Mouse (Mus musculus): ENCODE data around the gene Capn7.

DNA sequence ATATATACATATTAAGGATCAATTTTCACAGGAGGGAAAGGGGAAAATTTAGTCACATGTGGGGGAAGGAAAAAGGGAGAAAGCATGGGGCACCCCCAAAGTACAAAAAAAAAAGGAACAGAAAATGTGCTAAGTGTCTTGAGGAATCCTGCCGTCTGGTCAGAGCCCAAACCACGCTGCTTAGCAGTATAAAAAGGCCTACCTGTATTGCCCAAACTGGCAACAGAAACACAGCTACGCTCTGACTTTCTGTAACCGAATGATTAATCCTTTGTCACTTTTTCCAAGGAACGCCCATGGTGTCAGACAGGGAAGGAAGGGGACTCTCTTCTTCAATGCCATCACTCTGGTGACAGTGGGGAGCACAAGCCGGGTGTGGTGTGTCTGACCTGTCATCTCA is 69.2 kb downstream of the Capn7 start:
- no peak for TF ChIP-seq CTCF (IDR thresholded peaks at IDR 0.05; ENCODE audit: control insufficient read depth, insufficient read depth, insufficient read length)
- no peak for TF ChIP-seq MAX (IDR thresholded peaks at IDR 0.05)
- TF ChIP-seq MYOG (IDR thresholded peaks at IDR 0.05; ENCODE audit: control insufficient read depth, extremely low read depth, insufficient read length): no peak
- TF ChIP-seq CEBPB (IDR thresholded peaks at IDR 0.05; ENCODE audit: low read depth): no peak
- no peak for TF ChIP-seq USF1 (IDR thresholded peaks at IDR 0.05; ENCODE audit: low read depth)
- no peak for TF ChIP-seq FOSL1 (IDR thresholded peaks at IDR 0.05; ENCODE audit: insufficient read depth, low read length, poor library complexity, severe bottlenecking)
